Mouse (Mus musculus) small intestine, adult 2 months (tissue): ENCODE results near the gene Abca7. TPM values are rescaled to one million over a fixed set of nuclear protein-coding genes. Genes with fewer than 3 reads are reported as not detected.

ENCODE experiments used
- H3K27ac ChIP-seq: fragments of 200-500 bp; 2 replicates; pipeline ENCODE4 v1.5.1; 2012; ENCODE audit warnings: low read depth, low read length, control low read depth, inconsistent platforms; ENCODE audit not compliant: insufficient read depth
- H3K27me3 ChIP-seq: fragments of 200-500 bp; 2 replicates; pipeline ENCODE4 v1.6.1; 2012; ENCODE audit warnings: mild to moderate bottlenecking, moderate library complexity, low read length, inconsistent platforms; ENCODE audit not compliant: control insufficient read depth, insufficient read depth
- H3K36me3 ChIP-seq: fragments of 200-500 bp; 2 replicates; pipeline ENCODE4 v1.6.1; 2012; ENCODE audit warnings: mild to moderate bottlenecking, low read length, control low read depth, inconsistent platforms; ENCODE audit not compliant: control insufficient read depth, insufficient read depth
- H3K4me1 ChIP-seq: fragments of 200-500 bp; 2 replicates; pipeline ENCODE4 v1.6.1; 2012; ENCODE audit warnings: low read length, inconsistent platforms, mixed read lengths; ENCODE audit not compliant: control insufficient read depth, insufficient read depth, insufficient read length
- H3K4me3 ChIP-seq: fragments of 200-500 bp; 2 replicates; pipeline ENCODE4 v1.5.1; 2012; ENCODE audit warnings: low read depth, mild to moderate bottlenecking, control low read depth, inconsistent platforms, low read length, moderate library complexity
- CTCF ChIP-seq: fragments of 200-500 bp; IDR thresholded peaks from 2 replicates; pipeline ENCODE4 v1.5.1; 2012; ENCODE audit warnings: low read depth, mild to moderate bottlenecking, control low read depth, inconsistent platforms, low read length, moderate library complexity, mixed read lengths; ENCODE audit not compliant: insufficient replicate concordance, insufficient read length; ENCODE audit errors: extremely low read depth
- POLR2A ChIP-seq: fragments of 200-500 bp; IDR thresholded peaks from 2 replicates; pipeline ENCODE4 v1.6.1; 2012; ENCODE audit warnings: low read depth, mild to moderate bottlenecking, control low read depth, inconsistent platforms, low read length, moderate library complexity
- WGBS: fragments of 180-500 bp; shearing (Covaris S2); methylation state at CpG from one replicate; pipeline ENCODE4 v1.1.7; 2018; 5-methylcytosine and 5-hydroxymethylcytosine counted together
- polyA plus RNA-seq: library from polyadenylated mRNA; depleted of rRNA; stranded (reverse); fragments of >200 nt; gene quantifications from 2 replicates; pipeline ENCODE4 v1.2.3, GENCODE M21; 2012

Abca7 gene
- polyA plus RNA-seq, 1 experiment, result 33.4 TPM

- Histone ChIP-seq H3K27me3 (no peaks in the 10 kb centered on the region), H3K4me3 (peak overlapping the region; percentile 81), H3K27ac (peak overlapping the region; percentile 75), H3K36me3 (peaks cover 3% of the 10 kb centered on the region; the same call in 1 of the 2 replicates), H3K4me1 (peaks cover 20% of the 10 kb centered on the region)
- no peak for TF ChIP-seq POLR2A
- no peak for TF ChIP-seq CTCF
- 23% methylated on average over 27 of the region's 27 CpGs for WGBS
Measured at GRCm38 (mm10) chr10:79987771-79988505, 8.4 kb upstream of the Abca7 start.

GRCm38 (mm10) chr10:79988506-79989271 is 7.6 kb upstream of the Abca7 start, which contains the start of gene Cnn2:
Gene Cnn2 (plus strand): TSS chr10:79988584.
- peaks cover 8% of the 10 kb centered on the region; the same call in 1 of the 2 replicates for H3K36me3 ChIP-seq
- no peak for TF ChIP-seq CTCF
- peak; percentile 16; the same call in 1 of the 2 replicates for TF ChIP-seq POLR2A
- peaks cover 15% of the 10 kb centered on the region for H3K4me1 ChIP-seq
- H3K27me3 ChIP-seq, result no peaks in the 10 kb centered on the region
- peak within 1 kb of the TSS; percentile 81 for H3K4me3 ChIP-seq
- WGBS, result 1% methylated on average over 58 of the region's 59 CpGs
- H3K27ac ChIP-seq, result peak within 1 kb of the TSS; percentile 78

- peak overlapping the region; percentile 1; the same call in 1 of the 2 replicates for H3K27ac ChIP-seq
- WGBS, result 16% methylated on average over 8 of the region's 8 CpGs
- H3K4me3 ChIP-seq, result peak overlapping the region; percentile 81
- peaks cover 18% of the 10 kb centered on the region for H3K4me1 ChIP-seq
- peaks cover 8% of the 10 kb centered on the region; the same call in 1 of the 2 replicates for H3K36me3 ChIP-seq
- TF ChIP-seq CTCF (no peak), POLR2A (no peak)
- H3K27me3 ChIP-seq, result no peaks in the 10 kb centered on the region
Measured at GRCm38 (mm10) chr10:79989272-79989786, 7.0 kb upstream of the Abca7 start.

GRCm38 (mm10) chr10:79989870-79990269 is 6.4 kb upstream of the Abca7 start:
- Histone ChIP-seq H3K36me3 (peaks cover 8% of the 10 kb centered on the region; the same call in 1 of the 2 replicates), H3K4me3 (peak overlapping the region; percentile 81), H3K4me1 (peaks cover 22% of the 10 kb centered on the region), H3K27ac (no peak overlapping the region), H3K27me3 (no peaks in the 10 kb centered on the region)
- 52% methylated on average over 15 of the region's 15 CpGs for WGBS
- TF ChIP-seq POLR2A (no peak), CTCF (no peak)

- Histone ChIP-seq H3K4me3 (peak overlapping the region; percentile 9), H3K27ac (no peak overlapping the region), H3K4me1 (peaks cover 17% of the 10 kb centered on the region), H3K27me3 (no peaks in the 10 kb centered on the region), H3K36me3 (peaks cover 8% of the 10 kb centered on the region; the same call in 1 of the 2 replicates)
- WGBS, result 68% methylated on average over 12 of the region's 12 CpGs
- TF ChIP-seq POLR2A (no peak), CTCF (no peak)
Measured at GRCm38 (mm10) chr10:79991099-79991498, 5.2 kb upstream of the Abca7 start.

GRCm38 (mm10) chr10:79991548-79991947 is 4.7 kb upstream of the Abca7 start:
- H3K4me1 ChIP-seq, result peaks cover 14% of the 10 kb centered on the region
- peaks cover 8% of the 10 kb centered on the region; the same call in 1 of the 2 replicates for H3K36me3 ChIP-seq
- 91% methylated on average over 6 of the region's 6 CpGs for WGBS
- H3K27me3 ChIP-seq, result no peaks in the 10 kb centered on the region
- TF ChIP-seq CTCF, result 0 out of 2 replicates have a peak, but pooled peaks have one; percentile 30
- no peak for TF ChIP-seq POLR2A
- no peak overlapping the region for H3K4me3 ChIP-seq
- H3K27ac ChIP-seq, result no peak overlapping the region
